Mouse (Mus musculus) spleen, adult 18-20 months (tissue): ENCODE data around the gene Caps2.
A peak's percentile ranks its signal among the peaks of the same experiment; 100 is the strongest.
"Not testable (repeated sequence)": the region's sequence is repeated elsewhere in the genome, so short reads cannot be mapped to it uniquely, and the experiment has no call there.

ENCODE experiments used
- DNase-seq, 2 experiments: peaks; one replicate each; pipeline ENCODE4 v3.0.0; 2022; ENCODE audit warnings: mixed read lengths in 2 of 2

The Caps2 gene

GRCm38 (mm10) chr10:112163168-112163766, at the start of gene Caps2:
Caps2 (plus strand) TSS chr10:112163621.
- DNase-seq = no peak

GRCm38 (mm10) chr10:112125090-112125489, 38.3 kb upstream of the Caps2 start:
- not testable (repeated sequence) for DNase-seq

GRCm38 (mm10) chr10:112127682-112128230, 35.7 kb upstream of the Caps2 start:
- not testable (repeated sequence) for DNase-seq

GRCm38 (mm10) chr10:112132194-112132593, 31.2 kb upstream of the Caps2 start:
- DNase-seq = no peak

DNA sequence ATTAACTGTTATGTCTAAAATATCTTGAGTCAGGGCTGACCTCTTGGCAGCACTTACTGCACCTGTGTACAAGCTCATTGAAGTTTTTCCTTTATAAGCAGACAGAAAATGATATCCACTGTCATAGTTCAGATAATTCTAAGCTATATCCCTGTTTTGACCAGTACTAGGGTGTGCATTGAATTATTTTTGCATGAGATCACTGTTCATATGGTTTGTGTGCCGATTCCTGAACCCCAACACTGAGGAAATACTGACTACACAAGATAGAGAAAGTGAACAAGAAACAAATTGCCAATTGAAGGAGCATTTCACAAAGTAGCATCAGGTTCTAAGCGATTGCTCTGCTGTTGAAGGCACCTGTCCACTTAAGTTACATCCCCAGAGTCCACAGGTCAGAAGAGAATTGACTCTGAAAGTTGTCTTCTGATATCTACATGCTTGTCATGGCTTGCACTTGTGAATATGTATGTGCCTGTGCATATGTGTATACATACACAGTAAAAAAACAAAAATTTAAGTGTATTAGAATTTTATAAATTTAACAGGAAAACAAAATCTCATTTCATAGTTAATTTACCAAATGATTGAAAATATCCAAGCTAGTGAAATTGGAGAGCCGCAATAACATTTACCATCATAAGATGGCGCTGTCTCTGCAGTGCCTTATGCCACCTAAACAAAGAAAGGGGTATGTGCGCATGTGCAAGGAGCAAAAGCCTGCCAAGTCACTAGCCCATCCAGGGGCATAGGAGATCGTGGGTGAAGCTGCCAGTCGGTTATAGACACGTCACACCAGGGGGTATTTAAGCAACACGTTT, 25.2 kb upstream of the Caps2 start:
- no peak for DNase-seq

- no peak for DNase-seq
Measured at GRCm38 (mm10) chr10:112138871-112139430, 24.5 kb upstream of the Caps2 start.

GRCm38 (mm10) chr10:112139834-112140233, 23.6 kb upstream of the Caps2 start:
- DNase-seq = no peak

DNA sequence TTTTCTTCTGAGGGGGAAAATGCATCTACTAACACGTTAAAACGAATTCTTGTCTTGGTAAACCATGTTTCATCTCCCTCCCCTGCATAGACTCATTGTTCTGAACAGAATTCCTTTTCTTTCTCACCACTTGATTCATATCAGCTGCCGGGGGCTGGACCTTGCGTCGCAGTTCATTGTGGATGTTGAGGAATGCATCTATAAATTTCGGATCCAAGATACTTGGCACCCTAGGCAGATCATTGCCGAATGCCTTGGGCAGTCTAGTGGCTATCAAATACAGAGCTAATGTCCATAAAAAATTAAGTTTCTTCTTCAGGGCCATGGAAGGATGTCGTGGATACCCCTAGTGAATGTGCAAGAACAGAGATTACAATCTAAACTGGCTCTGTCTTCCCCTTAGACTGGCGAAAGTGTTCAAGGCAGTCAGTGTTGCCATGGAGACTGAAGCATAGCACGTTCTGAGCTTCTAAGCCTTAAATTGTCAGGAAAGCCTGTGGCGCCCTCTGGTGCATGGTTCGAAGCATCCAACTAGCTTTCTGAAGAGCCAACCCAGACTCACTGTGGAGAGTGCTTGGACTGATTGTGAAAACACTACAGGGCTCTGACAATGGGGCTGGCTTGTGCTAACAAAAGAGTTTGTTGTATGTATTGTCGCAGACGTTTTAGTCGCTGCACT, 3.4 kb upstream of the Caps2 start, which contains the start of gene Glipr1l3:
TSS of gene Glipr1l3 (minus strand) at position 446 of the 679 bp plus-strand sequence.
- DNase-seq = peak; percentile 5 to 36

GRCm38 (mm10) chr10:112177027-112177426, 13.6 kb downstream of the Caps2 start:
- DNase-seq = not testable (repeated sequence)

DNA sequence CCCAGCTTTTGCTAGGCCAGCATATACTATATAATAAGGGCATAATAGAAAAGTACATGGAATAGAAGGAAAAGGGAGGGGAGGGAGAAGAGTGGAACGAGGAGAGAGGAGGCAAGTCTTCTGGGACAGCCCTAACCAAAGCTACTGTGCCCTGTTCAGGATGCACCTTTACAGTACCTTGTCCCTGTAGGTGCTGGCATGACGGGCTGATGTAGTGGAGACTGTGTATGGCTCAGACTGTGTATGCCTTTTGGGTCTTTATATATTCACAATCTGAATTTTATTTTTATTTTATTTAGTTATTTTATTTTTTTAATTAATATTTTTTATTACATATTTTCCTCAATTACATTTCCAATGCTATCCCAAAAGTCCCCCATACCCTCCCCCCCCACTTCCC, 30.5 kb downstream of the Caps2 start:
- not testable (repeated sequence) for DNase-seq

GRCm38 (mm10) chr10:112203463-112203862, 40.0 kb downstream of the Caps2 start:
- DNase-seq = no peak

GRCm38 (mm10) chr10:112227073-112227472, 63.7 kb downstream of the Caps2 start:
- DNase-seq = no peak

DNA sequence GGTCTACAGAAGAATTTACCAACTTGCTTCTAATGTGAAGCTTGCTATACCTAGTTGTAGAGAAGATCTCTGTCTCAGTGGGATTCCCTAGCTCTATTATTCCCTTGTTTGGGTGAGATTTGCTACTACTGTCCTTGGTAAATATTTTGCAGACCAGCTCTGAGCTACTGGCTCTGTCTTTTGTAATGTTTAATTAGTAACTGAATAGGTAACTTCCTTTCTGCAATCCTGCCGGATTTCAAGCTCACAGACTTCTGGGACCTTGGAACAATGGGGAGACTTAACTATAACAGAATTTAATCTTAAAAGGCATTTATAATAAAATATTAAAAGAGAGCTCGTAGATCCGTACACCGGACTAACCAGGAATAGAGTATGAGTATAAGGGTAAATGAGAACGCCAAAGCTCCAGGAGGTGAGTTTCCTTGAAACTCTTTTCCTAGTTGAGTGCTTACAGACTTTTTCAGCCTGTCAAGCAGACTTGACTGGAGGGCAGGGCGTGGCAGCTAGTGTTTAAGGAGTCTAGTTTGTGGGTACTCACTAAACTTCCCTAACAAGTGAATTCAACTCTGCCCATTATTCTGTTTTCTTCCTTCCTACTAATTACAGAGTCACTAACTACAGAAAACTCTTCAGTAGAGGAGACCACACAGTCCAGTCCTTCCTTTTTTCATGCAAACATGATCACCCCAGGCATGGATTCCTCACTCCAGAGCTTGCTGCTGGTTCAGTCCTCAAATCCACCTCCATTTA, 65.8 kb downstream of the Caps2 start:
- DNase-seq = not testable (repeated sequence)

DNA sequence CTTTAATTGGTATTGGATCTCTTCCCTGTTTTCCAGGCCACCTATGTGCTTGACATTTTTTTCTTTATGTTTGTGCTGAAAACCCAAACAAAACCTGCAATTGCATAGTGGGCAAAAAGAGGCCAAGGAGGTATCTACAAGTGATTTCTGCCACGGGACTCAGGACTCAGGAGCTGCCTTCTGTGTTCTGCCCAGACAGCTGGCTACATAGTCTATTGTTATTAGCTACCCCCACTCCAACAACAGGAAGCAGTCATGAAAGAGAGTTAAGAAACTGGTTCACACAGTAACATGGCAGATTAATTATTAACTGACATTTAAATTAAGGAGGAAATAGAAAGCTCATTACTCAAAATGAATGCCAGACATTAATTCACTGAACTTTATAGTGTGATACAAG, 69.3 kb downstream of the Caps2 start:
- DNase-seq = not testable (repeated sequence)

DNA sequence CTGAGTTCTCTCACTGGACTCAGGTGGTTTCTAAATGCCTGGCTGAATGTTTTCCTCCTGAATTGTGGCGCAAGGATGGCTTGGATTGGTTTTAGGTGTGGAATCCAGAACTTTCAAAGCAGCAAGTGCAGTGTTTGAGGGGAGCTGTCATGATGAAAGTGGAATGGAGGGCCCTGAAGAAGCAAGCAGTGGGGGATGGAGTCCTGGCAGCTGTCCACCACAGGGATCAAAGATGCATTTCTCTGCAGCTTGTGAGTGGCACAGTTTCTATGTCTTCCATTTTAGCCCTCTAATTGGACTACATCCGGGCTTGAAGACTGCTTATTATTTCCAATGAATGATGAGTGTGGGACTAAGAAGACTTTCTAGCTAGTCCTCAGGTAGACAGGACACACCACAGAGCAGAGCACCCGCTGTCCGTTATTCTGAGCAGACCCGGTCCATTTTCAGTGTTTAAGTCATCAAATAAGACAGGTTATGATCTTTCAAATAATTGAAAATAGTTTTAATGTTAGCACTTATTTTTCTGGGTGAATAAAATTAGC, 72.0 kb downstream of the Caps2 start:
- not testable (repeated sequence) for DNase-seq

GRCm38 (mm10) chr10:112248273-112248672, 84.9 kb downstream of the Caps2 start:
- DNase-seq = no peak

GRCm38 (mm10) chr10:112263467-112263866, 100.0 kb downstream of the Caps2 start:
- DNase-seq = no peak
